Comparison of ENCODE assay signal across 21 mouse cellular contexts in genomic region chr5:119561531-119561930, GRCm38 (mm10).
DNase-seq lines count a peak whose midpoint lies in the region; ATAC-seq lines count a peak whose summit lies in the region.
"Had no signal": no experiment of that assay in that cellular context is flagged by ENCODE, and none has a peak within 500 bp of the region (broad histone marks: within the 10 kb centered on the region; RNA-seq: fewer than 3 reads in every experiment).

No protein-coding gene starts in this region.

- 0 out of 2 replicates have a peak, but pooled peaks cover 5% of the 10 kb centered on the region for H3K4me1 ChIP-seq in midbrain, embryonic 11.5 days (ENCODE audit: control insufficient read depth, insufficient read depth, low read length)
- peaks cover 10% of the 10 kb centered on the region for H3K4me1 ChIP-seq in midbrain, embryonic 13.5 days (replicated peaks)
- H3K4me1 ChIP-seq in liver, embryonic 12.5 days: no peaks in the 10 kb centered on the region

- peak; percentile 70 for DNase-seq in midbrain, embryonic 11.5 days (ENCODE audit: low spot score, missing footprints)
- DNase-seq in retina, embryonic 14.5 days (ENCODE audit: low spot score): peak; percentile 60
- DNase-seq in retina, postnatal 1 day: peak; percentile 73
- no peak for DNase-seq in spleen, adult 12 weeks (ENCODE audit: low spot score)
- DNase-seq: adrenal gland, adult 2 months; adrenal gland, adult 8-10 months; adrenal gland, postnatal 10 days; adrenal gland, postnatal 14 days; adrenal gland, postnatal 25 days; adrenal gland, postnatal 36 days; B cell, adult 2 months; cerebellum, adult 11 months; cerebellum, adult 11-12 months; cerebellum, adult 18-20 months had no signal

- H3K36me3 ChIP-seq in midbrain, embryonic 11.5 days (ENCODE audit: control insufficient read depth, insufficient read depth, low read length): no peaks in the 10 kb centered on the region
- no peaks in the 10 kb centered on the region for H3K36me3 ChIP-seq in midbrain, embryonic 13.5 days
- no peaks in the 10 kb centered on the region for H3K36me3 ChIP-seq in liver, embryonic 12.5 days
- H3K36me3 ChIP-seq: G1E had no signal

- no peaks in the 10 kb centered on the region; the same call in 1 of the 2 replicates for H3K27me3 ChIP-seq in midbrain, embryonic 11.5 days (ENCODE audit: control insufficient read depth, insufficient read depth, low read length)
- peaks cover 16% of the 10 kb centered on the region for H3K27me3 ChIP-seq in midbrain, embryonic 13.5 days
- peaks cover 9% of the 10 kb centered on the region; the same call in 1 of the 2 replicates for H3K27me3 ChIP-seq in liver, embryonic 12.5 days (replicated peaks)
- H3K27me3 ChIP-seq: CH12.LX had no signal

- H3K4me2 ChIP-seq in midbrain, embryonic 11.5 days: no peak overlapping the region
- H3K4me2 ChIP-seq in midbrain, embryonic 13.5 days (replicated peaks): no peak overlapping the region
- no peak overlapping the region for H3K4me2 ChIP-seq in liver, embryonic 12.5 days

- no peaks in the 10 kb centered on the region for H3K9me3 ChIP-seq in midbrain, embryonic 11.5 days (ENCODE audit: control insufficient read depth, low read length)
- no peaks in the 10 kb centered on the region for H3K9me3 ChIP-seq in midbrain, embryonic 13.5 days
- 0 out of 2 replicates have a peak, but pooled peaks cover 4% of the 10 kb centered on the region for H3K9me3 ChIP-seq in liver, embryonic 12.5 days (replicated peaks)

- no peak for ATAC-seq in midbrain, embryonic 11.5 days (ENCODE audit: low FRiP score)
- ATAC-seq in midbrain, embryonic 13.5 days: no peak
- ATAC-seq in liver, embryonic 12.5 days: no peak
- ATAC-seq: activated CD4-positive, CD25-positive, alpha-beta regulatory T cell, adult 4 months; CD4-positive, CD25-positive, alpha-beta regulatory T cell, adult 4 months; Patski had no signal

- no peak overlapping the region for H3K4me3 ChIP-seq in midbrain, embryonic 11.5 days (ENCODE audit: low read depth, low read length)
- no peak overlapping the region for H3K4me3 ChIP-seq in midbrain, embryonic 13.5 days (replicated peaks)
- no peak overlapping the region for H3K4me3 ChIP-seq in liver, embryonic 12.5 days

- 82% methylated on average over 7 of the region's 7 CpGs for WGBS in midbrain, embryonic 11.5 days
- WGBS in midbrain, embryonic 13.5 days: 86% methylated on average over 7 of the region's 7 CpGs
- 72% methylated on average over 7 of the region's 7 CpGs for WGBS in liver, embryonic 12.5 days (ENCODE audit: insufficient replicate concordance)

- H3K27ac ChIP-seq in midbrain, embryonic 11.5 days (ENCODE audit: low read depth, low read length): no peak overlapping the region
- no peak overlapping the region for H3K27ac ChIP-seq in midbrain, embryonic 13.5 days
- H3K27ac ChIP-seq in liver, embryonic 12.5 days: no peak overlapping the region

- H3K9ac ChIP-seq in midbrain, embryonic 11.5 days (ENCODE audit: low read length): no peak overlapping the region
- H3K9ac ChIP-seq in midbrain, embryonic 13.5 days (replicated peaks): no peak overlapping the region
- H3K9ac ChIP-seq in liver, embryonic 12.5 days: no peak overlapping the region
